Mouse (Mus musculus) neural tube, embryonic 15.5 days (tissue): ENCODE results near the gene St6galnac1. TPM values are rescaled to one million over a fixed set of nuclear protein-coding genes. Genes with fewer than 3 reads are reported as not detected.

Experiments used
- ATAC-seq: fragments of 200-750 bp; cut with Nextera tagmentation; 2 replicates; pipeline ENCODE4 v1.8.0; 2017; ENCODE audit warnings: mild to moderate bottlenecking, moderate TSS enrichment, moderate library complexity; ENCODE audit not compliant: low FRiP score
- H3K27ac ChIP-seq: fragments of 300-500 bp; sonication (generic); replicated peaks from 2 replicates; pipeline ENCODE4 v1.5.1; 2015; ENCODE audit warnings: mild to moderate bottlenecking, inconsistent platforms
- H3K27me3 ChIP-seq: fragments of 300-500 bp; sonication (generic); replicated peaks from 2 replicates; pipeline ENCODE4 v1.6.1; 2015; ENCODE audit warnings: inconsistent platforms
- H3K36me3 ChIP-seq: fragments of 300-500 bp; sonication (generic); 2 replicates; pipeline ENCODE4 v1.6.1; 2015; ENCODE audit warnings: inconsistent platforms
- H3K4me1 ChIP-seq: fragments of 300-500 bp; sonication (generic); 2 replicates; pipeline ENCODE4 v1.6.1; 2015; ENCODE audit warnings: inconsistent platforms
- H3K4me2 ChIP-seq: fragments of 300-500 bp; sonication (generic); 2 replicates; pipeline ENCODE4 v1.6.1; 2015; ENCODE audit warnings: inconsistent platforms, mild to moderate bottlenecking, moderate library complexity
- H3K4me3 ChIP-seq: fragments of 300-500 bp; sonication (generic); replicated peaks from 2 replicates; pipeline ENCODE4 v1.5.1; 2015; ENCODE audit warnings: mild to moderate bottlenecking, inconsistent platforms
- H3K9ac ChIP-seq: fragments of 300-500 bp; sonication (generic); replicated peaks from 2 replicates; pipeline ENCODE4 v1.6.1; 2015; ENCODE audit warnings: mild to moderate bottlenecking, inconsistent platforms
- H3K9me3 ChIP-seq: fragments of 300-500 bp; sonication (generic); replicated peaks from 2 replicates; pipeline ENCODE4 v1.6.1; 2016; ENCODE audit warnings: inconsistent platforms
- WGBS: fragments of 180-500 bp; shearing (Covaris S2); methylation state at CpG from one replicate; pipeline ENCODE4 v1.1.7; 2015; ENCODE audit warnings: mixed read lengths; 5-methylcytosine and 5-hydroxymethylcytosine counted together
- polyA plus RNA-seq: library from polyadenylated mRNA; unstranded; fragments of >200 nt; fragmentation: Nextera tagmentation; extraction: Ambion mirVana; gene quantifications from 2 replicates; pipeline ENCODE4 v1.2.1, GENCODE M21; 2015

St6galnac1 gene
- polyA plus RNA-seq, 1 experiment from 2014 or later: not detected

GRCm38 (mm10) chr11:116814076-116814883 is 39.0 kb upstream of the St6galnac1 start:
- H3K36me3 ChIP-seq: no peaks in the 10 kb centered on the region
- peak overlapping the region; percentile 30 for H3K9ac ChIP-seq
- peak overlapping the region; percentile 94 for H3K27ac ChIP-seq
- WGBS: 4% methylated on average over 20 of the region's 20 CpGs
- H3K4me2 ChIP-seq: peak overlapping the region; percentile 3; the same call in 1 of the 2 replicates
- H3K9me3 ChIP-seq: no peaks in the 10 kb centered on the region
- peaks cover 74% of the 10 kb centered on the region for H3K4me1 ChIP-seq
- ATAC-seq: no peak
- no peaks in the 10 kb centered on the region for H3K27me3 ChIP-seq
- H3K4me3 ChIP-seq: no peak overlapping the region

- Histone ChIP-seq H3K4me2 (0 out of 2 replicates have a peak overlapping the region, but pooled peaks have one; percentile 3), H3K4me3 (no peak overlapping the region), H3K36me3 (no peaks in the 10 kb centered on the region), H3K4me1 (peaks cover 68% of the 10 kb centered on the region), H3K27ac (peak overlapping the region; percentile 94), H3K9ac (no peak overlapping the region), H3K9me3 (no peaks in the 10 kb centered on the region), H3K27me3 (no peaks in the 10 kb centered on the region)
- no peak for ATAC-seq
- WGBS: 70% methylated on average over 13 of the region's 13 CpGs
Measured at GRCm38 (mm10) chr11:116813610-116814009, 38.3 kb upstream of the St6galnac1 start.

GRCm38 (mm10) chr11:116812793-116813529 is 37.7 kb upstream of the St6galnac1 start:
- Histone ChIP-seq H3K27ac (peak overlapping the region; percentile 94), H3K4me1 (peaks cover 70% of the 10 kb centered on the region), H3K9me3 (no peaks in the 10 kb centered on the region), H3K27me3 (no peaks in the 10 kb centered on the region), H3K4me2 (peak overlapping the region; percentile 13; the same call in 1 of the 2 replicates), H3K36me3 (no peaks in the 10 kb centered on the region), H3K9ac (no peak overlapping the region), H3K4me3 (no peak overlapping the region)
- no peak for ATAC-seq
- 42% methylated on average over 21 of the region's 21 CpGs for WGBS

- H3K4me2 ChIP-seq: peak overlapping the region; percentile 62
- H3K4me3 ChIP-seq: peak overlapping the region; percentile 32
- H3K27ac ChIP-seq: peak overlapping the region; percentile 94
- no peaks in the 10 kb centered on the region for H3K27me3 ChIP-seq
- peaks cover 72% of the 10 kb centered on the region for H3K4me1 ChIP-seq
- peak overlapping the region; percentile 48 for H3K9ac ChIP-seq
- 3% methylated on average over 31 of the region's 32 CpGs for WGBS
- peak; percentile 94 for ATAC-seq
- H3K36me3 ChIP-seq: no peaks in the 10 kb centered on the region
- no peaks in the 10 kb centered on the region for H3K9me3 ChIP-seq
Measured at GRCm38 (mm10) chr11:116810983-116811901, 35.9 kb upstream of the St6galnac1 start.

- H3K4me3 ChIP-seq: no peak overlapping the region
- H3K9me3 ChIP-seq: no peaks in the 10 kb centered on the region
- peaks cover 73% of the 10 kb centered on the region for H3K4me1 ChIP-seq
- peak overlapping the region; percentile 48; the same call in 1 of the 2 replicates for H3K9ac ChIP-seq
- H3K36me3 ChIP-seq: no peaks in the 10 kb centered on the region
- H3K4me2 ChIP-seq: peak overlapping the region; percentile 62
- peak; percentile 42 for ATAC-seq
- WGBS: 40% methylated on average over 11 of the region's 11 CpGs
- peak overlapping the region; percentile 94 for H3K27ac ChIP-seq
- no peaks in the 10 kb centered on the region for H3K27me3 ChIP-seq
Measured at GRCm38 (mm10) chr11:116810528-116810927, 35.2 kb upstream of the St6galnac1 start.

- Histone ChIP-seq H3K9me3 (no peaks in the 10 kb centered on the region), H3K4me3 (no peak overlapping the region), H3K27me3 (no peaks in the 10 kb centered on the region), H3K9ac (no peak overlapping the region), H3K36me3 (no peaks in the 10 kb centered on the region), H3K27ac (no peak overlapping the region), H3K4me2 (no peak overlapping the region), H3K4me1 (peaks cover 63% of the 10 kb centered on the region)
- ATAC-seq: no peak
- WGBS: 79% methylated on average over 8 of the region's 8 CpGs
Measured at GRCm38 (mm10) chr11:116809520-116809919, 34.2 kb upstream of the St6galnac1 start.

GRCm38 (mm10) chr11:116808811-116809395 is 33.6 kb upstream of the St6galnac1 start:
- no peaks in the 10 kb centered on the region for H3K9me3 ChIP-seq
- no peak overlapping the region for H3K4me3 ChIP-seq
- no peak overlapping the region for H3K4me2 ChIP-seq
- peaks cover 57% of the 10 kb centered on the region for H3K4me1 ChIP-seq
- H3K27ac ChIP-seq: no peak overlapping the region
- H3K36me3 ChIP-seq: no peaks in the 10 kb centered on the region
- no peaks in the 10 kb centered on the region for H3K27me3 ChIP-seq
- H3K9ac ChIP-seq: no peak overlapping the region
- ATAC-seq: no peak
- WGBS: 77% methylated on average over 11 of the region's 11 CpGs

- Histone ChIP-seq H3K27me3 (no peaks in the 10 kb centered on the region), H3K4me1 (peaks cover 49% of the 10 kb centered on the region)
- 32% methylated on average over 7 of the region's 7 CpGs for WGBS
Measured at GRCm38 (mm10) chr11:116807938-116808606, 32.8 kb upstream of the St6galnac1 start.

GRCm38 (mm10) chr11:116807526-116807925 is 32.2 kb upstream of the St6galnac1 start:
- ATAC-seq: no peak
- Histone ChIP-seq H3K4me3 (no peak overlapping the region), H3K9ac (no peak overlapping the region), H3K4me2 (no peak overlapping the region), H3K4me1 (peaks cover 43% of the 10 kb centered on the region), H3K36me3 (no peaks in the 10 kb centered on the region), H3K27me3 (no peaks in the 10 kb centered on the region), H3K9me3 (no peaks in the 10 kb centered on the region), H3K27ac (peak overlapping the region; percentile 58; the same call in 1 of the 2 replicates)
- 83% methylated on average over 3 of the region's 3 CpGs for WGBS

More at GRCm38 (mm10) chr11:116807938-116808606, 32.8 kb upstream of the St6galnac1 start:
- Histone ChIP-seq H3K9ac (no peak overlapping the region), H3K36me3 (no peaks in the 10 kb centered on the region), H3K27ac (peak overlapping the region; percentile 58), H3K9me3 (no peaks in the 10 kb centered on the region), H3K4me3 (no peak overlapping the region), H3K4me2 (no peak overlapping the region)
- no peak for ATAC-seq

- no peak overlapping the region for H3K4me2 ChIP-seq
- no peak for ATAC-seq
- peaks cover 39% of the 10 kb centered on the region for H3K4me1 ChIP-seq
- no peak overlapping the region for H3K27ac ChIP-seq
- H3K36me3 ChIP-seq: no peaks in the 10 kb centered on the region
- H3K27me3 ChIP-seq: no peaks in the 10 kb centered on the region
- H3K9me3 ChIP-seq: no peaks in the 10 kb centered on the region
- 58% methylated on average over 7 of the region's 7 CpGs for WGBS
- H3K4me3 ChIP-seq: no peak overlapping the region
- H3K9ac ChIP-seq: no peak overlapping the region
Measured at GRCm38 (mm10) chr11:116807116-116807515, 31.8 kb upstream of the St6galnac1 start.
